Mouse (Mus musculus): Measurements from ENCODE around the gene Plce1. TPM values are rescaled to one million over a fixed set of nuclear protein-coding genes. Genes with fewer than 3 reads are reported as not detected.

Gene Plce1
- 4.1 and 4.3 TPM in 2 replicates for polyA plus RNA-seq (2014; fragmentation: Nextera tagmentation; extraction: Ambion mirVana)

GRCm38 (mm10) chr19:38480731-38481621 is at the start of gene Plce1:
Plce1 (plus strand) TSS chr19:38481109.
- H3K4me2 ChIP-seq: peak within 1 kb of the TSS; percentile 97
- H3K36me3 ChIP-seq (ENCODE audit: control insufficient read depth, insufficient read depth, low read length): no peaks in the 10 kb centered on the region
- H3K9me3 ChIP-seq (ENCODE audit: control insufficient read depth, low read length): no peaks in the 10 kb centered on the region
- WGBS: under 1% methylated on average over 50 of the region's 90 CpGs
- ATAC-seq (ENCODE audit: low FRiP score) (peak; percentile 89), DNase-seq (ENCODE audit: low spot score, missing footprints) (peak; percentile 95)
- peak within 1 kb of the TSS; percentile 71 for H3K9ac ChIP-seq (ENCODE audit: low read length)
- H3K27ac ChIP-seq (ENCODE audit: low read depth, low read length): no peak within 1 kb of the TSS
- peaks cover 24% of the 10 kb centered on the region for H3K27me3 ChIP-seq (ENCODE audit: control insufficient read depth, insufficient read depth, low read length)
- peaks cover 25% of the 10 kb centered on the region for H3K4me1 ChIP-seq (ENCODE audit: control insufficient read depth, insufficient read depth, low read length)
- peak within 1 kb of the TSS; percentile 61 for H3K4me3 ChIP-seq (ENCODE audit: low read depth, low read length)

DNA sequence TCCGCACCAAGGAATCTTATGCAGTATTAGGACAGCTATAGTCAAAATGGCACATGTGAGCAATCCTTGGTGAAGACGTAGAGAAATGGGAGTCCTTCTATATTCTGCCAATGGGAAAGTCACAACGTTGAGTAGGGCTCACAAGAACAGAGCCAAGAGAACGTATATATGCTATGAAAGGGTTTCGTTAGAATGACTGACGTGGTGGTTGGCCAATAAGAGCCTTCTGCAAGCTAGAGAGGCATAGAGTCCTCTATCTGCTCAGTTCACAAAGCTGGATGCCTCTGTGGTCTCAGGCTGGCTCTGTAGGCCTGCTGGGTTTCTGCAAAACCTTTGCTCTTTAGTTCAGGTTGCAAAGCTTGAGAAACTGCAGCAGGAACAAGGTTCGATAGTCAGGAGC is 49.6 kb upstream of the Plce1 start:
- no peak overlapping the region for H3K27ac ChIP-seq (ENCODE audit: low read depth, low read length)
- no peaks in the 10 kb centered on the region for H3K27me3 ChIP-seq (ENCODE audit: control insufficient read depth, insufficient read depth, low read length)
- no peak overlapping the region for H3K4me3 ChIP-seq (ENCODE audit: low read depth, low read length)
- no peaks in the 10 kb centered on the region for H3K36me3 ChIP-seq (ENCODE audit: control insufficient read depth, insufficient read depth, low read length)
- DNase-seq (ENCODE audit: low spot score, missing footprints): no peak
- H3K4me2 ChIP-seq: no peak overlapping the region
- WGBS: 75% methylated on average over 7 of the region's 7 CpGs
- no peaks in the 10 kb centered on the region for H3K9me3 ChIP-seq (ENCODE audit: control insufficient read depth, low read length)
- no peak for ATAC-seq (ENCODE audit: low FRiP score)
- no peaks in the 10 kb centered on the region for H3K4me1 ChIP-seq (ENCODE audit: control insufficient read depth, insufficient read depth, low read length)
- no peak overlapping the region for H3K9ac ChIP-seq (ENCODE audit: low read length)

GRCm38 (mm10) chr19:38432021-38432420 is 48.9 kb upstream of the Plce1 start:
- H3K4me2 ChIP-seq: no peak overlapping the region
- no peaks in the 10 kb centered on the region for H3K9me3 ChIP-seq (ENCODE audit: control insufficient read depth, low read length)
- no peak for ATAC-seq (ENCODE audit: low FRiP score)
- no peaks in the 10 kb centered on the region for H3K27me3 ChIP-seq (ENCODE audit: control insufficient read depth, insufficient read depth, low read length)
- H3K9ac ChIP-seq (ENCODE audit: low read length): no peak overlapping the region
- H3K36me3 ChIP-seq (ENCODE audit: control insufficient read depth, insufficient read depth, low read length): no peaks in the 10 kb centered on the region
- DNase-seq (ENCODE audit: low spot score, missing footprints): no peak
- H3K27ac ChIP-seq (ENCODE audit: low read depth, low read length): no peak overlapping the region
- H3K4me3 ChIP-seq (ENCODE audit: low read depth, low read length): no peak overlapping the region
- no peaks in the 10 kb centered on the region for H3K4me1 ChIP-seq (ENCODE audit: control insufficient read depth, insufficient read depth, low read length)
- WGBS: 87% methylated on average over 3 of the region's 3 CpGs

- WGBS: 96% methylated on average over 2 of the region's 2 CpGs
- Histone ChIP-seq H3K36me3 (ENCODE audit: control insufficient read depth, insufficient read depth, low read length) (no peaks in the 10 kb centered on the region), H3K9me3 (ENCODE audit: control insufficient read depth, low read length) (no peaks in the 10 kb centered on the region), H3K4me2 (no peak overlapping the region), H3K4me1 (ENCODE audit: control insufficient read depth, insufficient read depth, low read length) (no peaks in the 10 kb centered on the region), H3K9ac (ENCODE audit: low read length) (no peak overlapping the region), H3K27me3 (ENCODE audit: control insufficient read depth, insufficient read depth, low read length) (no peaks in the 10 kb centered on the region), H3K4me3 (ENCODE audit: low read depth, low read length) (no peak overlapping the region), H3K27ac (ENCODE audit: low read depth, low read length) (no peak overlapping the region)
- ATAC-seq (ENCODE audit: low FRiP score): no peak
- DNase-seq (ENCODE audit: low spot score, missing footprints): no peak
Observed at GRCm38 (mm10) chr19:38433381-38433780, 47.5 kb upstream of the Plce1 start.

- no peaks in the 10 kb centered on the region for H3K27me3 ChIP-seq (ENCODE audit: control insufficient read depth, insufficient read depth, low read length)
- H3K9ac ChIP-seq (ENCODE audit: low read length): no peak overlapping the region
- H3K4me3 ChIP-seq (ENCODE audit: low read depth, low read length): no peak overlapping the region
- H3K36me3 ChIP-seq (ENCODE audit: control insufficient read depth, insufficient read depth, low read length): no peaks in the 10 kb centered on the region
- ATAC-seq (ENCODE audit: low FRiP score) (no peak), DNase-seq (ENCODE audit: low spot score, missing footprints) (no peak)
- WGBS: 90% methylated on average over 15 of the region's 15 CpGs
- no peaks in the 10 kb centered on the region for H3K4me1 ChIP-seq (ENCODE audit: control insufficient read depth, insufficient read depth, low read length)
- no peak overlapping the region for H3K4me2 ChIP-seq
- H3K27ac ChIP-seq (ENCODE audit: low read depth, low read length): no peak overlapping the region
- H3K9me3 ChIP-seq (ENCODE audit: control insufficient read depth, low read length): no peaks in the 10 kb centered on the region
Observed at GRCm38 (mm10) chr19:38435221-38435620, 45.7 kb upstream of the Plce1 start.

- Histone ChIP-seq H3K4me3 (ENCODE audit: low read depth, low read length) (no peak overlapping the region), H3K27ac (ENCODE audit: low read depth, low read length) (no peak overlapping the region), H3K27me3 (ENCODE audit: control insufficient read depth, insufficient read depth, low read length) (no peaks in the 10 kb centered on the region), H3K9me3 (ENCODE audit: control insufficient read depth, low read length) (no peaks in the 10 kb centered on the region), H3K9ac (ENCODE audit: low read length) (no peak overlapping the region), H3K4me2 (no peak overlapping the region), H3K4me1 (ENCODE audit: control insufficient read depth, insufficient read depth, low read length) (no peaks in the 10 kb centered on the region), H3K36me3 (ENCODE audit: control insufficient read depth, insufficient read depth, low read length) (no peaks in the 10 kb centered on the region)
- ATAC-seq (ENCODE audit: low FRiP score) (no peak), DNase-seq (ENCODE audit: low spot score, missing footprints) (no peak)
- WGBS: 69% methylated on average over 8 of the region's 8 CpGs
Observed at GRCm38 (mm10) chr19:38441860-38442259, 39.0 kb upstream of the Plce1 start.

GRCm38 (mm10) chr19:38445758-38446157 is 35.2 kb upstream of the Plce1 start:
- Histone ChIP-seq H3K9me3 (ENCODE audit: control insufficient read depth, low read length) (no peaks in the 10 kb centered on the region), H3K9ac (ENCODE audit: low read length) (no peak overlapping the region), H3K4me3 (ENCODE audit: low read depth, low read length) (no peak overlapping the region), H3K4me1 (ENCODE audit: control insufficient read depth, insufficient read depth, low read length) (no peaks in the 10 kb centered on the region), H3K4me2 (no peak overlapping the region), H3K27ac (ENCODE audit: low read depth, low read length) (no peak overlapping the region), H3K36me3 (ENCODE audit: control insufficient read depth, insufficient read depth, low read length) (no peaks in the 10 kb centered on the region), H3K27me3 (ENCODE audit: control insufficient read depth, insufficient read depth, low read length) (no peaks in the 10 kb centered on the region)
- 86% methylated on average over 5 of the region's 5 CpGs for WGBS
- ATAC-seq (ENCODE audit: low FRiP score) (no peak), DNase-seq (ENCODE audit: low spot score, missing footprints) (no peak)

GRCm38 (mm10) chr19:38455228-38455627 is 25.7 kb upstream of the Plce1 start:
- WGBS: 81% methylated on average over 10 of the region's 10 CpGs
- DNase-seq (ENCODE audit: low spot score, missing footprints) (no peak), ATAC-seq (ENCODE audit: low FRiP score) (no peak)
- Histone ChIP-seq H3K27me3 (ENCODE audit: control insufficient read depth, insufficient read depth, low read length) (no peaks in the 10 kb centered on the region), H3K9ac (ENCODE audit: low read length) (no peak overlapping the region), H3K4me1 (ENCODE audit: control insufficient read depth, insufficient read depth, low read length) (no peaks in the 10 kb centered on the region), H3K36me3 (ENCODE audit: control insufficient read depth, insufficient read depth, low read length) (no peaks in the 10 kb centered on the region), H3K4me2 (no peak overlapping the region), H3K4me3 (ENCODE audit: low read depth, low read length) (no peak overlapping the region), H3K27ac (ENCODE audit: low read depth, low read length) (no peak overlapping the region), H3K9me3 (ENCODE audit: control insufficient read depth, low read length) (peaks cover 3% of the 10 kb centered on the region; the same call in 1 of the 2 replicates)

DNA sequence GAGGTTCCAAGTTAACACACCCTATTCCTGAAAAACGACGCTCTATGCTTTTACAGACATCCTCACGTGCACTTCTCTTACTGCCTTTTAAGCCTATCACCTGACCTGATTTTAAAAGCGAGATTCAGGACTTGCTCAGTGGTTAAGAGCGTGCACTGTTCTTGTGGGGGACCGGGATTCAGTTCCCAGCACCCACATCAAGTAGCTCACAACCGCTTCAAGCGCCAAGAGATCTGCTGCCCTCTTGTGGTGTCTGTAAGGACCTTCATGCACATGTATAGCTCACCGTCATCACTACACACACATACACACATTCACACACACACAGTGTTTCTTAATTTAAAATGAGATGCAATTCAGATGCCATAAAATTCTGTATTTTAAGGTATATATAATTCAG is 21.9 kb upstream of the Plce1 start:
- WGBS: 93% methylated on average over 9 of the region's 9 CpGs
- ATAC-seq (ENCODE audit: low FRiP score): no peak

More for the DNA sequence above, 21.9 kb upstream of the Plce1 start:
- no peak for DNase-seq (ENCODE audit: low spot score, missing footprints)
- Histone ChIP-seq H3K4me1 (ENCODE audit: control insufficient read depth, insufficient read depth, low read length) (no peaks in the 10 kb centered on the region), H3K27me3 (ENCODE audit: control insufficient read depth, insufficient read depth, low read length) (no peaks in the 10 kb centered on the region), H3K36me3 (ENCODE audit: control insufficient read depth, insufficient read depth, low read length) (no peaks in the 10 kb centered on the region), H3K4me3 (ENCODE audit: low read depth, low read length) (no peak overlapping the region), H3K27ac (ENCODE audit: low read depth, low read length) (no peak overlapping the region), H3K9ac (ENCODE audit: low read length) (no peak overlapping the region), H3K9me3 (ENCODE audit: control insufficient read depth, low read length) (peaks cover 3% of the 10 kb centered on the region; the same call in 1 of the 2 replicates), H3K4me2 (no peak overlapping the region)

Measured in midbrain, embryonic 11.5 days (tissue).